Mouse (Mus musculus) c-Kit-negative CD71-positive TER-119-positive erythroid progenitor cells, embryonic 14.5 days (primary cell): ENCODE measurements around the gene Fam169b.
"Not testable (repeated sequence)": the region's sequence is repeated elsewhere in the genome, so short reads cannot be mapped to it uniquely, and the experiment has no call there.

Experiments
- DNase-seq: peaks from one replicate; pipeline ENCODE4 v3.0.0-alpha.2; 2013; ENCODE audit warnings: low read depth, low spot score

The Fam169b gene

GRCm38 (mm10) chr7:68264028-68264453 lies 9.6 kb upstream of the Fam169b start, which contains the start of gene Pgpep1l:
Gene Pgpep1l, minus strand, starts transcription at chr7:68264233.
- DNase-seq: no peak

- DNase-seq: no peak
These were observed 9.1 kb upstream of the Fam169b start for GRCm38 (mm10) chr7:68264531-68264930.

GRCm38 (mm10) chr7:68265391-68265790 lies 8.2 kb upstream of the Fam169b start:
- no peak for DNase-seq

- no peak for DNase-seq
These were observed 6.9 kb upstream of the Fam169b start for GRCm38 (mm10) chr7:68266691-68267090.

- DNase-seq: no peak
These were observed 3.1 kb upstream of the Fam169b start for GRCm38 (mm10) chr7:68270551-68270950.

GRCm38 (mm10) chr7:68271816-68272215 lies 1.8 kb upstream of the Fam169b start:
- DNase-seq: no peak

- no peak for DNase-seq
These were observed 1.0 kb upstream of the Fam169b start for GRCm38 (mm10) chr7:68272607-68273006.

- DNase-seq: no peak
These were observed 579 bp downstream of the Fam169b start for GRCm38 (mm10) chr7:68274218-68274617.

- no peak for DNase-seq
These were observed 1.3 kb downstream of the Fam169b start for GRCm38 (mm10) chr7:68274951-68275350.

- DNase-seq: not testable (repeated sequence)
These were observed 1.8 kb downstream of the Fam169b start for GRCm38 (mm10) chr7:68275445-68275837.

- no peak for DNase-seq
These were observed 2.4 kb downstream of the Fam169b start for GRCm38 (mm10) chr7:68275838-68276731.

- DNase-seq: no peak
These were observed 3.6 kb downstream of the Fam169b start for GRCm38 (mm10) chr7:68277054-68277896.

- DNase-seq: no peak
These were observed 4.2 kb downstream of the Fam169b start for GRCm38 (mm10) chr7:68277897-68278270.

GRCm38 (mm10) chr7:68278385-68278784 lies 4.7 kb downstream of the Fam169b start:
- DNase-seq: no peak

GRCm38 (mm10) chr7:68278908-68279307 lies 5.3 kb downstream of the Fam169b start:
- DNase-seq: no peak

- no peak for DNase-seq
These were observed 5.8 kb downstream of the Fam169b start for GRCm38 (mm10) chr7:68279481-68279880.

GRCm38 (mm10) chr7:68280352-68280869 lies 6.8 kb downstream of the Fam169b start:
- DNase-seq: no peak

- DNase-seq: no peak
These were observed 7.7 kb downstream of the Fam169b start for GRCm38 (mm10) chr7:68281341-68281740.

GRCm38 (mm10) chr7:68282304-68283132 lies 8.9 kb downstream of the Fam169b start:
- no peak for DNase-seq

- DNase-seq: not testable (repeated sequence)
These were observed 9.5 kb downstream of the Fam169b start for GRCm38 (mm10) chr7:68283133-68283520.

- DNase-seq: no peak
These were observed 10.1 kb downstream of the Fam169b start for GRCm38 (mm10) chr7:68283776-68284175.
